Mouse (Mus musculus) gastrocnemius, postnatal 36 days (tissue): ENCODE measurements at regions not wholly inside any gene's neighbourhood (a gene's known extent, or its start where the extent isn't known, plus 50 kb on each side); places are given as distances from the start of the nearest gene placed in this dataset.
A peak's percentile ranks its signal among the peaks of the same experiment; 100 is the strongest.

Experiments used
- DNase-seq, 2 experiments: peaks; one replicate each; pipeline ENCODE4 v3.0.0; 2022
- intact Hi-C: fragments of 180-260 bp; cut with DNase I; formaldehyde crosslinking; loops from one replicate; pipeline ENCODE4 v1.15.1; 2025

- no peak for DNase-seq
- intact Hi-C loops: no loop called here
Measured at GRCm38 (mm10) chr16:93288036-93288435, 315.8 kb downstream of the Setd4 start.

DNA sequence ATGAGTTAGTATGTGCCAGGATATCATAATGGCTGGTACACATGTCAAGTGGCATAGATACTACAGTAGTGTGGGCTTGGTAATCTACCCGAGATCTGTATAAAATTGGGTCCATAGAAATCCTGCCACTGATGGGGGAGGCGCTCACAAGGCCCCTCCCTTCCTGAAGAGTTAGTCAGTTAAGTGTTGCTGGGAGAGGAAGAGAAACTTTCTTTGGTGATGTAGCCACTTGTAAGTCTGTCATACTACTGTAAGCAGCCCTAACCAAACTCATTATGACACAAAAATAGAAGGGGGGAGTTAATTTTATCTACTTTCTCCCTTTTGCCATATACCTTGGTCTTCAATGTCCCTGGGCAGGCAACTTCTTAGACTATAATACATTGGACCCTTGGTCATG lies 316.3 kb downstream of the Setd4 start:
- no peak for DNase-seq
- intact Hi-C loops: no loop called here

DNA sequence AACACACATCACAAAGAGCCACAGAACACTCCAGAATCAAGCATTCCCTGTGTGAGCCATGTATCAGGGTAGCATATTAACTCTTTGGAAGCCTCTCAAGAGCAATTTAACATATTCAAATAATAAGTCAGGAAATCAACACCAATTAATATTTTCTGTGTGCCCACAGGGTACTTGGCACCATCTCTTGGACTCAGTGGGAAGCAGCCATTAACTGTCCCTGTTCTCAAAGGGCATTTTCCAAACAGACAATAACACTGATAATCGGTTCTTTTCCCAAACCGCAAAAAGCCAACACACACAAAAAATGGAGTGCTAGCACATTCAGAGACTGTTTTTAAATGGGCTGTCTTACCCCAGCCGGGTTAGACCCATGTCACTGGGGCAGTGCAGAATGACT lies 317.0 kb downstream of the Setd4 start:
- no peak for DNase-seq
- intact Hi-C loops: no loop called here

DNA sequence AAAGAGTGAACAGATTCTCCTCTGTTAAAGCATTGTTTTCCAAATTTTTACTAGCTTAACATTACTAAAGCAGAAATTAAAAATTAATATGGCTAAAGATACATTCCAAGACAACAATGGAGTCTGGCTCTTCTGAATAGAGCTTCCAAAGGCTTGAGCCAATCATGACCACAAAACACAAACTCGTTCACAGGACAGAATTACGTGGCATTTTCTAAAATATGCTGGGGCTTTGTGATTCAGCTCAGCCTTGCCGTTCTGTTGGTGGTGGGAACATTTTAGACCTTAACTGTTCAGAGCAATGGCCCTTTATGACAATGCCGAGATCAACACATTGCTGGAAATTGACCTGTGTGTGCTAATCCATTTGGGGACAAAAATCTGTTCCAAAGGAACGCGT lies 318.7 kb downstream of the Setd4 start:
- DNase-seq: no peak
- intact Hi-C loops: no loop called here

GRCm38 (mm10) chr16:93281715-93282114 lies 322.1 kb downstream of the Setd4 start:
- no peak for DNase-seq
- intact Hi-C loops: no loop called here

DNA sequence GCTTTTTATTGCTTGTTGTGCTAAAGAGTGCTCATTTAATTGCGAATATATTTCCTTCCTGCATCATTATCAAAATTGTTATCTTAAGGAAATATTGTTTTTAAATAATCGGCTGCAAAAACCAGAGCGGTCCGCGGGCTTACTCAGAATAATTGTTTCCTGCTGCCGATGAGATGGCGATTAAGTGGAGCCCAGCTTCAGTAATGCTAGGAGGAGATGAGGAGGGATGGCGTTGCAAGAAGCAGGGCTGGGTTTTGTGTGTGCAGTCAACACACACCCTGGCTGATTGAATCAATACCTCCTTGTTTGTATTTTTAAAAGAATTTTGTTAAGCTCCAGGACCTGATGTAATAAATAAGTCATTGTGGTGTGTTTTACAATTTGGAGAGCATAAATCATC lies 331.2 kb downstream of the Setd4 start:
- intact Hi-C loops: no loop called here
- DNase-seq: no peak

DNA sequence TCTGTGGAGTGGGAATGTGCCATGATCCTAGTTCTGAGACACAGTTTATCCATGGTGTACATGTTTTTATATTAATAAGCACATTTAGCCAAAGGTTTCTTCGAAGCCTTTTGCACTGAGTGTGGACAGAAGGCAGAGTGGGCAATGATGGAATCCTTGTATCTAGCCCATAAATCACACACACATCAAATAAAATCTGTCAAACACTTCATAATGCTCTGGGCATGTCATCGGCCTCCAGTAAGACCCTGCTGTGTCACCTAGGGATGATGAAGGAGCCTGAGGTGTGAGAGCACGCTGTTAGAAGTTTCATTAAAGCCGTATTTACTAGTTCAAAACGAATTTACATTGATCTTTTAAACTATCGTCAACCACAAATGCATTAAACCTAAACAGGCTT lies 331.7 kb downstream of the Setd4 start:
- DNase-seq: no peak
- intact Hi-C loops: no loop called here

DNA sequence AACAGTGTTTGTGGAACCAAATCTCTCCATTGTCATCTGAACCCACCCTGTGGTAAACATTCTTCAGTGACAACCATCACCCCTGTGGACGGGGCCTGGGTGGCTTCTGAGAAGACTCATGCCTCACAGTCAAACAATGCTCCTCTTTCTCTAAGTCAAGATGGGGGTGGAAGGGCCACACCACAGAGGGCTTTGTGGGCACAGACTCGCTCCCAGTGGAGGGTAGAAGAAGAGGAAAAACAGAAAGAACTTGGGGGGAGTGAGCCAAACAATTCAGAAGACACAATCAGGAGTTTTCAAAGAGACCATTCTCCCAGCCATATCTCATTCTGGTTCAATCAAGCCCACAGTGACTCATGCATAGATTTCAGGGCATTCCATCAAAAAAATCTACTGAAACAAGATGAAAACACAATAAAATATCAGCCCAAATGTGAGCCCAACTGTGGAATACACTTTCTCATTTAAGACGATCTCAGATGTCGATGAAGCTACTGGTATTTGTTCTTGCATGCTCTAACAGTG lies 339.7 kb downstream of the Setd4 start:
- intact Hi-C loops: no loop called here
- DNase-seq: no peak

DNA sequence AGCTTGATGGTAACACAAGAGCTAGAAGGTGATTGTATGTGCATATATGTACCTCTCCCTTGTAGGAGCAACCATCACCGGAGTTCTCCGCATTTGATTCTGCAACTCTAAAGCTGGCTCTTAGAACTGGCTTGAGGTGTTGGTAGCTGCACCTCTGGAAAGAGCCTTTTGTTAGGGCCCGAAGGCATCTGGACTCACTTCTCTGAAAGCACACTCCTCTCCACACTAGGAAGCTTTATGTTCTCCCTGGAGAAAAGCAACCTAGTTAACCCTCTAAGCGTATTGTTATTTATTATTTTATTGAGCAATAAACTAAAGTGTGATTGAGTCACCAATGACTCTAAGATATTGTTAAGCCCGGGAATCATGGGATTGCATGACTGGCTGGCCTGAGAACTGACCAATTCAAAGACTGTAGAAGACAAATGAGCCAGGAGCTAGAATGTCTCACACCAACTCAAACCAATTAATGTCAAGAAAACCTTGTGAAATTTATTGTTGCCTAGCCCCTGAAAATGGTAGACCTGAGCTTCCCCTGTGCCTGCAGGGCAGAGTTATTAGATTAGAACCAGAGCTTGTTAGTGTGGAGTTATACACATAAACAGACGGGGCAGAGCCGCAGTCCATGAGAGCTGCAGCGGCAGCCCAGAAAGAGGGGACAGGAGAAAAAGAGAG lies 340.6 kb downstream of the Setd4 start:
- DNase-seq: no peak
- intact Hi-C loops: no loop called here

DNA sequence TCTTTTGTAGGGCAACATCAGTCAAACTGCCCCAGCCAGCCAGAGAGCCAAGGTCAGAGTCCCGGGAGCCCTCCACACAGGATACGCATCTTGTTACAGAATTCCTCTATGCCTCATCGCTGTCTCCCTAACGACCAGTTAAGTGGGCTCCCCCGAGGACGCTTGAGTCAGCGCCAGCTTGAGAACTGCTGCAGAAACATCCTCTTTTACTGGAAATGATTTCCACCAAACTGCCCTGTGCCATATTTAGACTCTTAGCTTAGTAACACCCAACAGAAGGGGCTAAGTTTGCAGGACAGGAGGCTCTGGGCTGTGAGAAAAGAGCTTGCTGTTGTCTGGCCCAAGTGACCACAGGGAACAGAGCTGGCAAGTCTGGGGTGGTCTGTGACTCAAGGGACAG lies 357.0 kb downstream of the Setd4 start:
- intact Hi-C loops: no loop called here
- DNase-seq: peak in 1 of 2 experiments; percentile 34

- DNase-seq: no peak
- intact Hi-C loops: no loop called here
Measured at GRCm38 (mm10) chr16:93245738-93246137, 358.1 kb downstream of the Setd4 start.

DNA sequence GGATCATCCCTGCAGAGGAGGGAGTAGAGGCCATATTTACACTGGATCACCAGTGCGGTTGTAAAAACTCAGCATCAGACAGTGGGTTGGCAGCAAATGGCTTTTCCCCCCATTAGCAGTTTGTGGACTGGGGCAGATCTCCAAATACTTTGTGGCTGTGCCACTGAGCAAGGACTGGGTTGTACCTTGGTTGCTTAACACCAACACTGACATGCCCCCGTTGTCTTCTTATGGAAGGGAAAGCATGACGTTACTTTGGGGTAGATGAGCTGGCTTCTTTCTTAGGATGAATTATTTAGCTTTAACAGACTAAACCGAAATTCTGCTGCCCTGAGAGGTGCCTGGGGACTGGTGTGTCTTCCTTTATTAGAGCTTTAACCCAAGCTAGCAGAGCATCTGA lies 365.0 kb downstream of the Setd4 start:
- DNase-seq: no peak
- intact Hi-C loops: no loop called here

DNA sequence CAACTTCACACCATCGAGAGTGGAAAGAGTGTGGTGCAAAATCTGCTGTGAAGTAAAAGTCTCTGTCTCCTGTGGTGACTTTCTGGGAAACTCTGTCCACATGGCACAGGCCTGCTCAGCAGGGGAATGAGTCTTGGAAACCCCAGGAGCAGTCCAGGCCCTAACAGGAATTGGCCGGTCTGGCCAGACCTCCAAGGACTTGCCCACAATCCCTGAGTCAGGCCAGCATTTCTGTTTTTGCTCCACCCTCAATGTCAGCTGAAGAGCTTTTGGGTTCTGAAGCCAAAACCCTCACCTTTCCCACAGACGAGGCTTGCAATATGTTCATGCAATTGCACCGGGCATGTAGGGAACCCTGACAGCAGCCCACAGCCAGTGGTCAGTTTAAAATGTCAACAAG lies 365.5 kb downstream of the Setd4 start:
- DNase-seq: no peak
- intact Hi-C loops: no loop called here

DNA sequence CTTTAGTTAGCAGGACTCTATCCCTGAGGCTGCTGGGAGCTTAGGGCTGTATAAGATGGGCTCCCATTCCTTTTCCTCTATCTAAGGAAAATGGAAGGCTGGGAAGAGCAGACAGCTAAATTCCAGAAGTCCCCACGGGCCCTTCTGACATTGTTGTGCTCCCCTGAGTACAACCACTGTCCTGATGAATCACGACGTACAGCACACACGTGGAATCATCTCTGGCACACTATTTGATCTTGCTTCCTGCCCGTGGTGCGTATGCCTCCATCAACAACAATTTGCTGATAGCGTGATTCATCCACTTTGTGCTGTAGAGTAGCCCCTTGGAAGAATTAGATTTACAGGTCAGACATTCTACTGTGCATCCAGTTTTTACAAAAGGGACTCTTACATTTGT lies 378.2 kb downstream of the Setd4 start:
- intact Hi-C loops: no loop called here

DNA sequence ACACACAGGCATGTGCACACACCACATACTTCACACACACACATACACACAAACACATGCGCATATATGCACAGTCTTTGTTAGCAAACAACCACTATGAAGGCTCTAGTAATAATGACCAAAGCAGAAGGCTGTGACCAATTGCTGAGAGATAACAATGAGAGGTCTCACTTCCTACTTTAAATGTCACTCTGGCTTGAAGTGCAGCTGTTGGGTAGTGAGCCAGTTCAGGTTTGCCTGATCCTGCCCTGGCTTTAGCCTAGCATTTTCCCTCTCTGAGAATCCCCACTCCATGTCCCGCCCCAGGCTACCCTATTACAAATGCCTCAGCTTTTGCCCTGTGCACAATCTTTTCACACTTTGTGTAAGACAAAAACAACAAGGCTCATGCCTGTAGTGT lies 378.7 kb downstream of the Setd4 start:
- intact Hi-C loops: no loop called here
- no peak for DNase-seq

More for the DNA sequence above, 378.2 kb downstream of the Setd4 start:
- DNase-seq: no peak

DNA sequence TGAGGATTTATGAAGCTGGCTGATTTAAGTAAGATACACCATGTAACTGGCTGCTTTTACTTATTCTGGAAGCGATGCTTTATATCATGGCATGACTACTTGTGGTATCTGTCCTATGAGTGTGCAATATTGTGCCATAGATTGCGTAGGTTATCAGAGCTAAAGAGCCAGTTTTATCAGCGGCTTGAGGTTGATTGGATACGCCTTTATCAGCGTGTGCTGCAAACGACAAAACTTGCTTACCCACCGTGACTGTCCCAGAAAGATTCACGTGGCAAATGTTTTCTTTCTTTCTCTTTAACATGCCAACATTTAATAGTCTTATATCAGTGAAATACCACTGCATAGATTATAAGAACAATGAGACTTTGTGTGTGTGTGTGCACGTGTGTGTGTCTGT lies 384.1 kb downstream of the Setd4 start:
- no peak for DNase-seq
- intact Hi-C loops: loop anchor here (5.0 kb wide), 1 partner anchor 233 kb away; no protein-coding TSS in a partner anchor

DNA sequence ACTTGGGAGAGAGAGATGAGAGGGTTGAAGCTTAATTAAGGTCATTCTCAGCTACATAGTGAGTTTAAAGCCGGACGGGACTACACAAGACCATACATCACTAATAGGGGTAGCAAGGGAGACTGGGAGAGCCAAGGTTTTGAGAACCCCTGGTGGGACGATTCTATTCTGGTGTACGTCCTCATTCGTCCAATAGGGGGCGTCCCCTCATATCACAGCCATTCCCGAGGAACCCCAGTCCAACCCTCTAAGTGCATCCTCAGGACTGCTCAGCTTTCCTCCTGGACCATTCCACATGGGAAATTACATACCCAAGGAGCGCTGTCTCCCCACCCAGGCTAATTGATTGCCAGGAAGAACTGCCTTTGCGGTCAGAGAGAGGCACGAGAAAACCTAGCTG lies 385.5 kb downstream of the Setd4 start:
- no peak for DNase-seq
- intact Hi-C loops: loop anchor here (5.0 kb wide), 1 partner anchor 234 kb away; no protein-coding TSS in a partner anchor

DNA sequence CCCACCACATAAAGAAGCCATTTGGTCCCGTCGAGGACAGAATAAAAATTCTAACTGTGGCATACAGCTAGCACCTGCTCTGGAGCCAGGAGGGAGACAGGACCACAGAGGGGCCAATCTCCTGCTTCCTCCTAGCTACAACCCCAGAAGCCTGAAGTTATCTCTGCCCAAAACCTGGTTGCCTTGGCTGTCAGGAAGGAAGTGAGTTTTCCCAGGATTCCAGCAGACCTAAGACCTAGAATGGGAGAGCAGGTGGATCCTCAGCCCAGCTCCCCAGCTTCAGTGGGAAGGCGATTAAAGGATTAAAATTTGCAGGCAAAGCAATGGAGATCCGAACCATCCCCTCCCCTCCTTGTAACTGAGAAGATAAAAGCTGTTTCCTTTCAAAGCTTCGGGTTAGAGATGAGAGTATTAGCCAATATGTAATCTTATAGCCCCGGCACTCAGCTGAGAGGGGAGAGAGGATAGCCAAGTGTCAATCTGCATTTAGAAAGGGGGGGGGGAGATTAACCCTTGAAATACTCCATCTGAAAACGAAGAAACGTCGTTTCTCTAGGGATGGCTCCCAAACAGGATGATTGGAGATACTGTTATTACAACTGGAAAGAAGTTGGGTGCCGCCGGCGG lies 386.1 kb downstream of the Setd4 start:
- intact Hi-C loops: loop anchor here (5.0 kb wide), 1 partner anchor 235 kb away; no protein-coding TSS in a partner anchor
- DNase-seq: no peak

DNA sequence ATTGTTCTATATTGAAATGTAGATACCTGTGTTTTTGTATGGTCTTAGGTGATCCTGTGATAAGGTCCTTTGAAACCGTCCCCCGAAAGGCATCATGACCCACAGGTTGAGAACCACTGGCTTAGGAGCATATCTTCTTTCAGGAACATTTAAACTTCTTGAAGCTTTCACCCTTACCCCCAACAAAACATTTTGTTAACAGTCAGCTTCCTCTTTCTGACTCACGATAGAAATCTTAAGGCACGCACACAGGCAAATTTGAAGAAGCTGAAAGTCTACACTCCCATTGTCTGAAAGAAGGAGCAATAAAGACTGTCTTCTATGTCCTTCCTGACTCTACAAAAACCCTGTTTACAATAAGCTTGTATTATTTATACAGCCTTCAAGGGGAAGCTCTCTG lies 388.2 kb downstream of the Setd4 start:
- no peak for DNase-seq
- intact Hi-C loops: loop anchor here (5.0 kb wide), 1 partner anchor 237 kb away; no protein-coding TSS in a partner anchor

GRCm38 (mm10) chr16:93213618-93214017 lies 387.7 kb upstream of the Runx1 start:
- intact Hi-C loops: no loop called here
- no peak for DNase-seq

DNA sequence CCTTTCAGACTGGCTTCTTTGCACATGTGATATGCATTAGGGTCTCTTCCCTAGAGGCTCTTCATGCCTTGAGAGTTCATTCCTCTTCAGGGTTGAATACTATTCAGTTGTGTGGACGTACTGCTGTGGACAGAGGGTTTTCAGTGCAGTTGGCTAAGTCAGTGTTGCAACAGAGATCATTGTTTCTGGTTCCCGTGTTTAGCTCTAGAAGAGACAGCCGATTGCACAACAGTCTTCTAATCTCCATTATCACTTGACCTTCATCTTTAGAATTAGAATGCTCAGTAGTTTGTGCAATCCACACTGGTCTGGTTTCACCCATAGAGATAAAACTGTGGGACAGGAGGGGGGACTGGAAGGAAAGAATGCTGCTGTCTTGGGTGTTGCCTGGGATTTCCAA lies 381.7 kb upstream of the Runx1 start:
- no peak for DNase-seq
- intact Hi-C loops: no loop called here

DNA sequence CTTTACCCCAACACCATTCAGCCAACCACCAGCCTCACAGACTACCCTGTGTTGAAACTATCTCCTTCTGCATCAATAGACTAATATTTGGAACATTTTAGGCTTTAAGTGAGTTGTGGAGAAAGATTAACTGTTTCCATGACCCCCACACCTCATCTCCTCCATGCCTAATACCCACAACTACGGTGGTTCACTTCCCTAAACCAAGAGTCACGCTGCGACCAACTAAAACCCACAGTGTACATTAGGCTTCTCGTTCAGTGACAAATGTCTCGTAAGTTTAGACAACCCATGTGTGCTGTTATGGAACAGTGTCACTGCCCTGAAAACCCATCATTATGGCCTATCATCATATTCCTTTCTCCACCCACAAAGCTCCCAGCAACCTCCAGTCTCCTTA lies 381.3 kb upstream of the Runx1 start:
- intact Hi-C loops: no loop called here

More for the DNA sequence above, 381.3 kb upstream of the Runx1 start:
- no peak for DNase-seq
